Mouse (Mus musculus): Measurements from ENCODE around the gene Ppm1g. TPM values are rescaled to one million over a fixed set of nuclear protein-coding genes. Genes with fewer than 3 reads are reported as not detected.

Ppm1g gene
- polyA plus RNA-seq, 1 experiment from 2014 or later = 81.4 TPM

Other genes with a start within 250 kb of the Ppm1g start
- 116 and 118 TPM in 2 replicates for gene Atraid, start 172.4 kb downstream of the Ppm1g start, polyA plus RNA-seq (2015; fragmentation: Nextera tagmentation; extraction: Ambion mirVana)
- gene Slc5a6, start 171.8 kb downstream of the Ppm1g start, polyA plus RNA-seq (2015; fragmentation: Nextera tagmentation; extraction: Ambion mirVana) = 5.8 and 9.3 TPM in 2 replicates
- 11.0 and 19.0 TPM in 2 replicates for gene Cad, start 165.9 kb downstream of the Ppm1g start, polyA plus RNA-seq (2015; fragmentation: Nextera tagmentation; extraction: Ambion mirVana)
- gene Dnajc5g, start 114.4 kb downstream of the Ppm1g start, polyA plus RNA-seq (2015; fragmentation: Nextera tagmentation; extraction: Ambion mirVana) = not detected in 2 replicates
- 0.25 and 0.36 TPM in 2 replicates for gene Slc30a3, start 112.5 kb downstream of the Ppm1g start, polyA plus RNA-seq (2015; fragmentation: Nextera tagmentation; extraction: Ambion mirVana)
- gene Trim54, start 104.0 kb downstream of the Ppm1g start, polyA plus RNA-seq (2015; fragmentation: Nextera tagmentation; extraction: Ambion mirVana) = 8.0 and 9.9 TPM in 2 replicates
- gene Ucn, start 81.9 kb downstream of the Ppm1g start, polyA plus RNA-seq (2015; fragmentation: Nextera tagmentation; extraction: Ambion mirVana) = not detected in 2 replicates
- gene Mpv17, start 66.4 kb downstream of the Ppm1g start, polyA plus RNA-seq (2015; fragmentation: Nextera tagmentation; extraction: Ambion mirVana) = 77.0 and 83.6 TPM in 2 replicates
- 0.63 and 2.1 TPM in 2 replicates for gene Gm29609, start 40.8 kb downstream of the Ppm1g start, polyA plus RNA-seq (2015; fragmentation: Nextera tagmentation; extraction: Ambion mirVana)
- 37.2 and 44.8 TPM in 2 replicates for gene Gtf3c2, start 40.5 kb downstream of the Ppm1g start, polyA plus RNA-seq (2015; fragmentation: Nextera tagmentation; extraction: Ambion mirVana)
- gene Snx17, start 27.5 kb downstream of the Ppm1g start, polyA plus RNA-seq (2015; fragmentation: Nextera tagmentation; extraction: Ambion mirVana) = 107 and 117 TPM in 2 replicates
- gene Eif2b4, start 27.3 kb downstream of the Ppm1g start, polyA plus RNA-seq (2015; fragmentation: Nextera tagmentation; extraction: Ambion mirVana) = 51.8 and 64.7 TPM in 2 replicates
- 5.4 and 8.0 TPM in 2 replicates for gene Zfp513, start 18.4 kb downstream of the Ppm1g start, polyA plus RNA-seq (2015; fragmentation: Nextera tagmentation; extraction: Ambion mirVana)
- 109 and 131 TPM in 2 replicates for gene Nrbp1, start 20.2 kb upstream of the Ppm1g start, polyA plus RNA-seq (2015; fragmentation: Nextera tagmentation; extraction: Ambion mirVana)
- 0.25 and 0.28 TPM in 2 replicates for gene Gm9970, start 20.5 kb upstream of the Ppm1g start, polyA plus RNA-seq (2015; fragmentation: Nextera tagmentation; extraction: Ambion mirVana)
- 3.0 and 7.0 TPM in 2 replicates for gene Krtcap3, start 31.0 kb upstream of the Ppm1g start, polyA plus RNA-seq (2015; fragmentation: Nextera tagmentation; extraction: Ambion mirVana)
- gene Ift172, start 70.4 kb upstream of the Ppm1g start, polyA plus RNA-seq (2015; fragmentation: Nextera tagmentation; extraction: Ambion mirVana) = 22.3 and 22.7 TPM in 2 replicates
- gene Fndc4, start 75.4 kb upstream of the Ppm1g start, polyA plus RNA-seq (2015; fragmentation: Nextera tagmentation; extraction: Ambion mirVana) = 16.4 and 24.1 TPM in 2 replicates
- gene Gckr, start 76.8 kb upstream of the Ppm1g start, polyA plus RNA-seq (2015; fragmentation: Nextera tagmentation; extraction: Ambion mirVana) = 0.09 and 0.30 TPM in 2 replicates
- 33.1 and 41.8 TPM in 2 replicates for gene Zfp512, start 231.7 kb upstream of the Ppm1g start, polyA plus RNA-seq (2015; fragmentation: Nextera tagmentation; extraction: Ambion mirVana)

Data from heart, embryonic 15.5 days (tissue).